Mouse (Mus musculus): ENCODE measurements around the gene Slc39a5.

DNA sequence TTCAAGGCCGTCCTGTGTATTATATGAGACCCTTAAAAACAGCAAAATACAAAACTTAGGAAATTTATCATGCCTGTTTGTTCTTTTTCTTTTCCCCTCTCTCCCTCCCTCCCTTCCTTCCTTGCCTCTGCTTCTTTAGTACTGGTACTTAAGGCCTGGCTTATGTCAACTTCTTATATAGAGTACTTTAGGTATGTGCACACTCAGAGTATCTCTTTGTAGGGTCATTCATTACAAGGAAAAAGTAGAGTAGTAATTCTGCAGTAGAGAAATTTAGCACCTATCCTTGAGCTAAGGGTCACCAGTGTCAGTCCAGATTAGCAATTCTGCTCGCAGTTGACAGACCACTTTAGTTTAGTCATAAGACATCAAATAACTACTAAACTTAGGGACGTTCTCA, 24.2 kb upstream of the Slc39a5 start:
- TF ChIP-seq EP300 (optimal IDR thresholded peaks at IDR 0.05) (no peak), CTCF (IDR thresholded peaks at IDR 0.05; ENCODE audit: low read depth) (no peak)
